Mouse (Mus musculus): ENCODE measurements around the gene Itih3. TPM values are rescaled to one million over a fixed set of nuclear protein-coding genes. Genes with fewer than 3 reads are reported as not detected.

Itih3 gene
- polyA plus RNA-seq, 1 experiment from 2014 or later, result 0.42 TPM

DNA sequence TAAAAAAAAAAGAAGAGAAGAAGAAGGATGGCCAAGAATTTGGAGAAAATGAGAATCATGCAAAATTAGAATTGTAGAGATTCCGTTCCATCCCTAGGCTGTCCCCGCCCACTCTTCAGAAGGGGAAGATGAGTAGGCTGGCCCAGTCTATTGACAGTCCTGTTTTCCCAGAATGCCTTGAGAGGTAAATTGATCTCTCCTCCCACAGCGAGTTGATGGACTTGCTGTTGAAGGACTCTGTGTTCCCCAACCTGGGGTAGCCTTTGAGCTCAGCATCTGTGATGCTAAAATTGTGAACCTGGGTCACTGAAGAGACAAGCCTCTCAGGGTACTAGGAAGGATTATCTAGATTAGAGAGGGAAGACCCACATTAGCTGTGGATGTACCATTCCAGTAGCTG is 1.9 kb upstream of the Itih3 start:
- Histone ChIP-seq H3K4me3 (replicated peaks) (no peak overlapping the region), H3K27ac (no peak overlapping the region), H3K9ac (replicated peaks) (no peak overlapping the region), H3K9me3 (no peaks in the 10 kb centered on the region), H3K4me2 (replicated peaks) (no peak overlapping the region), H3K36me3 (no peaks in the 10 kb centered on the region), H3K4me1 (replicated peaks) (0 out of 2 replicates have a peak, but pooled peaks cover 3% of the 10 kb centered on the region), H3K27me3 (no peaks in the 10 kb centered on the region)
- no peak for ATAC-seq
- WGBS, result 93% methylated on average over 3 of the region's 3 CpGs

DNA sequence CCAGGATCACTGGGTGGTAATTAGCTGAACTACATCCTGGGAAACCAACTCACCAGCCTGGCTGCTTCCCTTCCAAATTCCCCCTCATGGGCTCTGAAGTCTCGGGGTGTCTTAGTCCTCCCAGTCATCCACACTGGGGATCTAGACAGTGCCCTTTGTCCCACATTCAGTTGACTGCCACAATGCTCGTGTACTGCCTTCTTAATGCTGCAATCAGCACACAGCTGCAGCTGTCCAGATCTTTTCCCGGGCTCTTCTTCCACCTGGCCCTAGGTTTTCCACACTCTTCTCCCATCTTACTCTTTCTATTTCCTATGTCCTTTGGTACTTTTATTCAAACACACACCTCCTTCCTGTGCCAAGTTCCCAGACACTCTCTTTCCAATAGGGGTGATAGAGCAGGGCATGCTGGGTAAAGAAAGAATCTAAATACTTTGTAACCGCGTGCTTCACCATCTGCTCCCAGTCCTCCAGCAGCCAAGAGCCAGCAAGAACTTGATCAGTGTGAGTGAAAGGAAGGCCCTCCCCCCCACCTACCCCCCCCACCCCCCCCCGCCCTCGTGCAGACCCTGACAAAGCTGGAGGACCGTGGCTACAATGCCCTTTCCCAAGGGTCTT is 1.4 kb downstream of the Itih3 start:
- 62% methylated on average over 7 of the region's 8 CpGs for WGBS
- ATAC-seq, result no peak
- H3K27me3 ChIP-seq, result no peaks in the 10 kb centered on the region

GRCm38 (mm10) chr14:30916516-30916915 is 7.0 kb downstream of the Itih3 start:
- no peak overlapping the region for H3K4me3 ChIP-seq (replicated peaks)
- no peaks in the 10 kb centered on the region for H3K36me3 ChIP-seq
- no peak overlapping the region for H3K9ac ChIP-seq (replicated peaks)
- no peak for ATAC-seq
- H3K9me3 ChIP-seq, result no peaks in the 10 kb centered on the region
- 95% methylated on average over 1 of the region's 1 CpGs for WGBS
- H3K27ac ChIP-seq, result no peak overlapping the region
- H3K27me3 ChIP-seq, result no peaks in the 10 kb centered on the region
- H3K4me2 ChIP-seq (replicated peaks), result no peak overlapping the region
- no peaks in the 10 kb centered on the region for H3K4me1 ChIP-seq (replicated peaks)

More for the DNA sequence above, 1.4 kb downstream of the Itih3 start:
- 0 out of 2 replicates have a peak, but pooled peaks cover 3% of the 10 kb centered on the region for H3K4me1 ChIP-seq (replicated peaks)
- no peak overlapping the region for H3K27ac ChIP-seq
- H3K36me3 ChIP-seq, result no peaks in the 10 kb centered on the region
- no peak overlapping the region for H3K4me3 ChIP-seq (replicated peaks)
- H3K9me3 ChIP-seq, result no peaks in the 10 kb centered on the region
- no peak overlapping the region for H3K9ac ChIP-seq (replicated peaks)
- H3K4me2 ChIP-seq (replicated peaks), result no peak overlapping the region

DNA sequence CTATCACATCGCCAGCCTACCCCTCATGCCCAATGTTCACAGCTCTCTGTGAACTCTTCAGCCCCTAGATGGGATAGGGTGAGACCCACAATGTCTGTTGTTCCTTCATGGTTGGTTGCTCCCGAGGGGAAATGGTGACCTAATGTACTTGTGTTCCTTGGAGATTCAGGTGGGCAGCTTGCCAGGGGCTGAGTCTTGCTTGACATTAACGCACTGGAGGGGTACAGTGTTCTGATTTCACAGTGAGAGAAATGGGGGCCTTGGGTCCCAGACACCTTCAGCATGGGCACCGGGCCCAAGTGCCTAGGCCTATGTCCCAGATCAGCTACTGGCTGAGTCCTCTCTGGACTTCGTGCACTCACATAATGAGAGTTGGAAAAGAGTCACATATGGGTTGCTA is 10.2 kb downstream of the Itih3 start:
- H3K4me3 ChIP-seq (replicated peaks), result no peak overlapping the region
- no peak overlapping the region for H3K9ac ChIP-seq (replicated peaks)
- no peaks in the 10 kb centered on the region for H3K27me3 ChIP-seq
- WGBS, result 94% methylated on average over 5 of the region's 5 CpGs
- H3K9me3 ChIP-seq, result no peaks in the 10 kb centered on the region
- no peaks in the 10 kb centered on the region for H3K4me1 ChIP-seq (replicated peaks)
- no peak overlapping the region for H3K27ac ChIP-seq
- no peak for ATAC-seq
- no peaks in the 10 kb centered on the region for H3K36me3 ChIP-seq
- no peak overlapping the region for H3K4me2 ChIP-seq (replicated peaks)

- Histone ChIP-seq H3K9me3 (no peaks in the 10 kb centered on the region), H3K36me3 (no peaks in the 10 kb centered on the region), H3K4me3 (replicated peaks) (no peak overlapping the region), H3K27me3 (no peaks in the 10 kb centered on the region), H3K4me2 (replicated peaks) (no peak overlapping the region), H3K9ac (replicated peaks) (no peak overlapping the region), H3K4me1 (replicated peaks) (no peaks in the 10 kb centered on the region), H3K27ac (no peak overlapping the region)
- ATAC-seq, result no peak
- 85% methylated on average over 8 of the region's 8 CpGs for WGBS
Measured at GRCm38 (mm10) chr14:30912641-30913040, 10.9 kb downstream of the Itih3 start.

- no peak for ATAC-seq
- Histone ChIP-seq H3K27ac (no peak overlapping the region), H3K36me3 (no peaks in the 10 kb centered on the region), H3K27me3 (no peaks in the 10 kb centered on the region), H3K4me2 (replicated peaks) (no peak overlapping the region), H3K4me1 (replicated peaks) (no peaks in the 10 kb centered on the region), H3K4me3 (replicated peaks) (no peak overlapping the region), H3K9me3 (no peaks in the 10 kb centered on the region), H3K9ac (replicated peaks) (no peak overlapping the region)
- WGBS, result 93% methylated on average over 8 of the region's 8 CpGs
Measured at GRCm38 (mm10) chr14:30911141-30911540, 12.4 kb downstream of the Itih3 start.

DNA sequence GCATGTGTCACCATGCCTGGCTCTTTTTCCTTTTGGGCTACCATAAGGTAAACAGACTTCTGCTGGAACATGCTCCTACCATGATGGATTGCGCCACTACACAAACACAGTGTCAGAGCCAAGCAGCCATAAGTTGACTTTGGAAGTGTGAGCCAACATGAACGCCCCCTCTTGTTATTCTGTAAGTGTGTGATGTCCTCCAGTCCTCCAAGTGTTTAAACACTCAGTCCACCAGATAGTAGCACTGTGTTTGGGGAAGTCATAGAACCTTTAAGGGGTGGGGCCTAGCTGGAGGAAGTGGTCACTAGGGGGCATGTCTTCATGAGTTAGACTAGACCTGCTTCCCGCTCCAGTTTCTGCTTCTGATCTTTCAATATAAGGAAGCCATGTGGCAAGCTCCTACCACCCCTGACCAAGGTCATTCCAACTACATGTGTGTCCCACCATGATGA is 15.7 kb downstream of the Itih3 start:
- Histone ChIP-seq H3K27ac (no peak overlapping the region), H3K4me3 (replicated peaks) (no peak overlapping the region), H3K9me3 (no peaks in the 10 kb centered on the region), H3K4me2 (replicated peaks) (no peak overlapping the region), H3K36me3 (no peaks in the 10 kb centered on the region), H3K4me1 (replicated peaks) (no peaks in the 10 kb centered on the region), H3K27me3 (no peaks in the 10 kb centered on the region), H3K9ac (replicated peaks) (no peak overlapping the region)
- ATAC-seq, result no peak
- 93% methylated on average over 3 of the region's 3 CpGs for WGBS

DNA sequence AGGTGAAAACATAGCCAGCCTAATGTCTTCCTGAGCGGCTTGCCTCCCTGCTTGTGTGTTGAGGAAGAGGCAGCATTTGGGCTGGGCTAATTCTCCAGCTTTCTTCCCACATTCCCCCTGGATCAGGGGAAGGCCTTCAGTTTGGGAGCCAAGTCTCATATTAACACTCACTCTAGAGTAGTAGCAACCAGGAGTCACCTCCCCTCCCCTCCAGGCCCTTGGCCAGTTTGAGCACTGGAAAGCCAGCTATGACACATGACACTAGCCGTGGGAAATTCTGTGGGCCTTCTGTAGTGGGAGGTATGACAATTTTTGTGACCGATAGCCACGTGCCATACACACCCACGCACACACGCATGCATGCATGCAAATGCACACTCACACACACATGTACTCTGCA is 17.6 kb downstream of the Itih3 start:
- Histone ChIP-seq H3K27me3 (no peaks in the 10 kb centered on the region), H3K9me3 (no peaks in the 10 kb centered on the region), H3K4me2 (replicated peaks) (no peak overlapping the region), H3K4me3 (replicated peaks) (no peak overlapping the region), H3K9ac (replicated peaks) (no peak overlapping the region), H3K27ac (no peak overlapping the region), H3K4me1 (replicated peaks) (no peaks in the 10 kb centered on the region), H3K36me3 (no peaks in the 10 kb centered on the region)
- ATAC-seq, result no peak
- 90% methylated on average over 6 of the region's 6 CpGs for WGBS

GRCm38 (mm10) chr14:30904307-30904706 is 19.3 kb downstream of the Itih3 start:
- Histone ChIP-seq H3K27ac (no peak overlapping the region), H3K4me3 (replicated peaks) (no peak overlapping the region), H3K4me1 (replicated peaks) (peaks cover 11% of the 10 kb centered on the region; the same call in 1 of the 2 replicates), H3K27me3 (no peaks in the 10 kb centered on the region), H3K9ac (replicated peaks) (no peak overlapping the region), H3K36me3 (no peaks in the 10 kb centered on the region), H3K4me2 (replicated peaks) (no peak overlapping the region), H3K9me3 (no peaks in the 10 kb centered on the region)
- no peak for ATAC-seq
- 86% methylated on average over 8 of the region's 8 CpGs for WGBS

- Histone ChIP-seq H3K27me3 (no peaks in the 10 kb centered on the region), H3K9ac (replicated peaks) (no peak overlapping the region), H3K4me3 (replicated peaks) (no peak overlapping the region), H3K9me3 (no peaks in the 10 kb centered on the region), H3K27ac (no peak overlapping the region), H3K36me3 (no peaks in the 10 kb centered on the region), H3K4me2 (replicated peaks) (no peak overlapping the region), H3K4me1 (replicated peaks) (peaks cover 11% of the 10 kb centered on the region; the same call in 1 of the 2 replicates)
- WGBS, result 85% methylated on average over 3 of the region's 3 CpGs
- ATAC-seq, result no peak
Measured at GRCm38 (mm10) chr14:30903036-30903435, 20.5 kb downstream of the Itih3 start.

DNA sequence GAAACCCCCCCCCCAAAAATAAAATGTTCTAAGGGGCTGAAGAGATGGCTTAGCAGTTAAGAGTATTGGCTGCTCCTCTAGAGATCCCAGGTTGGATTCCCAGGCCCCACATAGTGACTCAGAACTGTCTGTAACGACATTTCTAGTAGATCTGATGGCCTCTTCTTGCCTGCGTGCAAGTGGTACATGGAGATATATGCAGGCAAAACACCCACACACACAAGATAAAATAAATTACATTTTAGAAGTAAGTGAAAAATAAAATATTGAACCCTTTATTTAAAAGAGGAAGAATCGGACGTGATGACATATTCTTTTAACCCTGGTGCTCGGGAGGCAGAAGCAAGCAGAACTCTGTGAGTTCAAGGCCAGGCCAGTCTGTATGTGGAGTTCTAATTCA is 20.9 kb downstream of the Itih3 start:
- no peak for ATAC-seq
- Histone ChIP-seq H3K9ac (replicated peaks) (no peak overlapping the region), H3K4me1 (replicated peaks) (peaks cover 11% of the 10 kb centered on the region; the same call in 1 of the 2 replicates), H3K9me3 (no peaks in the 10 kb centered on the region), H3K27ac (no peak overlapping the region), H3K36me3 (no peaks in the 10 kb centered on the region), H3K4me2 (replicated peaks) (no peak overlapping the region), H3K4me3 (replicated peaks) (no peak overlapping the region), H3K27me3 (no peaks in the 10 kb centered on the region)
- 89% methylated on average over 5 of the region's 5 CpGs for WGBS

GRCm38 (mm10) chr14:30899972-30900371 is 23.6 kb downstream of the Itih3 start:
- H3K4me3 ChIP-seq (replicated peaks), result no peak overlapping the region
- no peak overlapping the region for H3K27ac ChIP-seq
- peak; percentile 30; the same call in 1 of the 2 replicates for ATAC-seq
- H3K4me1 ChIP-seq (replicated peaks), result peaks cover 11% of the 10 kb centered on the region; the same call in 1 of the 2 replicates
- H3K9ac ChIP-seq (replicated peaks), result no peak overlapping the region
- no peaks in the 10 kb centered on the region for H3K9me3 ChIP-seq
- no peak overlapping the region for H3K4me2 ChIP-seq (replicated peaks)
- no peaks in the 10 kb centered on the region for H3K36me3 ChIP-seq
- 16% methylated on average over 3 of the region's 3 CpGs for WGBS
- no peaks in the 10 kb centered on the region for H3K27me3 ChIP-seq

GRCm38 (mm10) chr14:30888271-30888732 is 35.3 kb downstream of the Itih3 start:
- Histone ChIP-seq H3K9me3 (no peaks in the 10 kb centered on the region), H3K27me3 (no peaks in the 10 kb centered on the region), H3K4me3 (replicated peaks) (no peak overlapping the region), H3K36me3 (no peaks in the 10 kb centered on the region), H3K9ac (replicated peaks) (no peak overlapping the region), H3K27ac (no peak overlapping the region), H3K4me2 (replicated peaks) (no peak overlapping the region; the same call in 1 of the 2 replicates), H3K4me1 (replicated peaks) (no peaks in the 10 kb centered on the region)
- WGBS, result 19% methylated on average over 9 of the region's 9 CpGs
- no peak for ATAC-seq
